Mouse (Mus musculus): ENCODE measurements at regions not wholly inside any gene's neighbourhood (a gene's known extent, or its start where the extent isn't known, plus 50 kb on each side); places are given as distances from the start of the nearest gene placed in this dataset.

DNA sequence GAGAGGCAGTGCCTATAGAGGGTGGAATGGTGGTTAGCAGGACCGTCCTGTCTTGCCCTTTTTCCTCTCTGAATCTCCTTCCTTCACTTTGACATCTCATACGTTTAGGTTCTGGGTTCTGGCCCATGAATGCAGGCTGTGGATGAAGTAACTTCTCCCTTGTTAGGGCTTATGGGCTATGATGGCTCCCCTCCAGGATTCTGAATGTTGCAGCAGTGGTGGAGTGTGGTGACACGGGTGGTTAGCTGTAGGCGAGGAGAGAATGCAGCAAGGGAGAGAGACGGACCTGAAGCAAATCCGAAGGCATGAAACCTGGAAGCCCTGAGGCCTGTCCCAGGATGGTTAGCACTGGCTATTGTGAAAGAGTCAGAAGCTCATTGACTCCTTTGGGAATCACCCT, 204.4 kb upstream of the Gm5148 start:
- TF ChIP-seq CTCF (IDR thresholded peaks at IDR 0.05) = no peak
- no peak for TF ChIP-seq EP300 (IDR thresholded peaks at IDR 0.05)
